Comparison of ENCODE assay signal across 19 mouse cellular contexts in the genomic region with DNA sequence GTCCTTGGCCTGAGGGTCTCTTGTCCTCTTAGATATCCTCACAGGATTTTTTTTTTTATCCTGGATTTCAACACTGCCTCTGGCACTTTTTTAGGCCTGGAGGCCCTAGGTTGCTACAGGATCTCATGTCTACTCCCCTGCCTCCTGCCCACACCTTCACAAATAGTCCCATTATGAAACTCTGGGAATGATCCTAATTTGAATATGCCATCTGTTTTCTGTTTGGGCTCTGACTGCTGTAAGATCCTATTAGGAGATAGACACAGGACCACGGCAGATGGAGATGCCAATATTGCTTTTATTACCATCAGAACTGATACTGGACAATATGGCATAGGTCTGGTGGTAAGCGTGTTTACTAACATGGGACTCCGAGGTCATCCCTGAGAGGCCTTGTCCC. TPM values are rescaled to one million over a fixed set of nuclear protein-coding genes. Genes with fewer than 3 reads are reported as not detected.
DNase-seq lines count a peak whose midpoint lies in the region; ATAC-seq and TF ChIP-seq lines count a peak whose summit lies in the region.
"Had no signal": no experiment of that assay in that cellular context is flagged by ENCODE, and none has a peak within 500 bp of the region (broad histone marks: within the 10 kb centered on the region; RNA-seq: fewer than 3 reads in every experiment).

No protein-coding gene starts in this region.

- H3K9ac ChIP-seq in forebrain, embryonic 14.5 days (ENCODE audit: low read length), result no peak overlapping the region
- H3K9ac ChIP-seq: embryonic facial prominence, embryonic 15.5 days; hindbrain, embryonic 13.5 days had no signal

- no peaks in the 10 kb centered on the region for H3K36me3 ChIP-seq in forebrain, embryonic 14.5 days (ENCODE audit: control insufficient read depth, insufficient read depth, low read length)
- no peaks in the 10 kb centered on the region for H3K36me3 ChIP-seq in forebrain, embryonic 10.5 days (replicated peaks)
- H3K36me3 ChIP-seq: embryonic facial prominence, embryonic 15.5 days; heart, embryonic 10.5 days; hindbrain, embryonic 13.5 days had no signal

- H3K9me3 ChIP-seq in forebrain, embryonic 14.5 days (replicated peaks; ENCODE audit: control insufficient read depth, low read length), result no peaks in the 10 kb centered on the region
- H3K9me3 ChIP-seq in forebrain, embryonic 10.5 days, result no peaks in the 10 kb centered on the region
- H3K9me3 ChIP-seq: embryonic facial prominence, embryonic 15.5 days; heart, embryonic 10.5 days; hindbrain, embryonic 13.5 days had no signal

- no peak for TF ChIP-seq CTCF in layer of hippocampus, adult 2 months (conservative IDR thresholded peaks at IDR 0.05)

- H3K4me2 ChIP-seq in forebrain, embryonic 14.5 days (ENCODE audit: low read length), result no peak overlapping the region
- H3K4me2 ChIP-seq: embryonic facial prominence, embryonic 15.5 days; hindbrain, embryonic 13.5 days had no signal

- DNase-seq in forebrain, embryonic 14.5 days (ENCODE audit: low spot score), result peak; percentile 62
- DNase-seq in forebrain, embryonic 10.5 days (ENCODE audit: extremely low spot score, low spot score), result no peak
- DNase-seq in layer of hippocampus, adult 2 months (ENCODE audit: low spot score in 2 of 2), result peak; percentile 20 to 64
- DNase-seq in layer of hippocampus, adult 11-12 months (ENCODE audit: low spot score), result no peak
- DNase-seq in brain, adult 2 months (ENCODE audit: low read depth, low spot score), result peak; percentile 71
- peak; percentile 58 for DNase-seq in telencephalon, adult 2 months (ENCODE audit: low read depth, low spot score)
- DNase-seq in retina, postnatal 1 day, result no peak
- DNase-seq: adrenal gland, postnatal 10 days; cerebellum, adult 18-20 months; cerebellum, adult 9-11 months; embryo, embryonic 11 days; gastrocnemius, postnatal 10 days; heart, adult 18-20 months; heart, postnatal 10 days had no signal

- no peaks in the 10 kb centered on the region for H3K4me1 ChIP-seq in forebrain, embryonic 14.5 days (ENCODE audit: control insufficient read depth, insufficient read depth, low read length)
- no peaks in the 10 kb centered on the region; the same call in 1 of the 2 replicates for H3K4me1 ChIP-seq in forebrain, embryonic 10.5 days

- H3K27ac ChIP-seq in forebrain, embryonic 14.5 days (ENCODE audit: low read depth, low read length), result no peak overlapping the region
- H3K27ac ChIP-seq in forebrain, embryonic 10.5 days, result no peak overlapping the region
- H3K27ac ChIP-seq in layer of hippocampus, adult 2 months, result no peak overlapping the region
- H3K27ac ChIP-seq: embryonic facial prominence, embryonic 15.5 days; heart, embryonic 10.5 days; hindbrain, embryonic 13.5 days; hindbrain, postnatal 0 days had no signal

- no peak overlapping the region for H3K4me3 ChIP-seq in forebrain, embryonic 14.5 days (ENCODE audit: low read depth, low read length)
- H3K4me3 ChIP-seq in forebrain, embryonic 10.5 days, result no peak overlapping the region
- H3K4me3 ChIP-seq in layer of hippocampus, adult 2 months, result no peak overlapping the region
- H3K4me3 ChIP-seq: embryonic facial prominence, embryonic 15.5 days; erythroblast, embryonic 14.5 days; heart, embryonic 10.5 days; hindbrain, embryonic 13.5 days had no signal

- ATAC-seq in forebrain, embryonic 14.5 days, result peak; percentile 69
- ATAC-seq: hindbrain, postnatal 0 days had no signal

- H3K27me3 ChIP-seq in forebrain, embryonic 14.5 days (replicated peaks; ENCODE audit: control insufficient read depth, insufficient read depth, low read length), result no peaks in the 10 kb centered on the region
- no peaks in the 10 kb centered on the region for H3K27me3 ChIP-seq in forebrain, embryonic 10.5 days (ENCODE audit: poor library complexity, severe bottlenecking)
- H3K27me3 ChIP-seq: embryonic facial prominence, embryonic 15.5 days; hindbrain, embryonic 13.5 days had no signal

- WGBS in forebrain, embryonic 14.5 days, result 65% methylated on average over 3 of the region's 3 CpGs
- WGBS in forebrain, embryonic 10.5 days, result 87% methylated on average over 3 of the region's 3 CpGs

RNA-seq across cellular contexts. Expression of a gene that starts 57.2 kb away (rescaled TPM):
- polyA plus RNA-seq in forebrain, embryonic 14.5 days (2014; fragmentation: Nextera tagmentation; extraction: Ambion mirVana), result 8.0 and 10.0 TPM in 2 replicates
- polyA plus RNA-seq in forebrain, embryonic 10.5 days (2016; fragmentation: Nextera tagmentation; extraction: Ambion mirVana), result 8.7 and 9.7 TPM in 2 replicates
- total RNA-seq in layer of hippocampus, adult 2 months (2021), result 10 to 100 TPM; 41.7 to 46.9 TPM

RNA-seq across cellular contexts. Expression of a gene that starts 57.3 kb away (rescaled TPM):
- polyA plus RNA-seq in forebrain, embryonic 14.5 days (2014; fragmentation: Nextera tagmentation; extraction: Ambion mirVana), result 119 TPM in 2 replicates
- polyA plus RNA-seq in forebrain, embryonic 10.5 days (2016; fragmentation: Nextera tagmentation; extraction: Ambion mirVana), result 171 and 178 TPM in 2 replicates
- total RNA-seq in layer of hippocampus, adult 2 months (2021), result 10 to 100 TPM; 56.4 to 56.6 TPM

Comparison
In these comparisons a context has a peak if more than half of its experiments do, and no peak if none do; other contexts are left out.
1. DNase-seq: peak in forebrain, embryonic 14.5 days (single experiment), layer of hippocampus, adult 2 months (2 of 2), brain, adult 2 months (single experiment) and telencephalon, adult 2 months (single experiment); none in forebrain, embryonic 10.5 days (single experiment), layer of hippocampus, adult 11-12 months (single experiment) and retina, postnatal 1 day (single experiment).